Mouse (Mus musculus) midbrain, embryonic 11.5 days (tissue): ENCODE data around the gene Myh7. TPM values are rescaled to one million over a fixed set of nuclear protein-coding genes. Genes with fewer than 3 reads are reported as not detected.
"Not testable (repeated sequence)": the region's sequence is repeated elsewhere in the genome, so short reads cannot be mapped to it uniquely, and the experiment has no call there.

Experiments used
- ATAC-seq: fragments of 200-750 bp; cut with Nextera tagmentation; 2 replicates; pipeline ENCODE4 v1.8.0; 2017; ENCODE audit warnings: moderate TSS enrichment, moderate library complexity; ENCODE audit not compliant: low FRiP score
- DNase-seq: peaks from one replicate; pipeline ENCODE4 v3.0.0; 2015; ENCODE audit warnings: low spot score; ENCODE audit errors: missing footprints
- H3K27ac ChIP-seq: fragments of 300-500 bp; sonication (generic); 2 replicates; pipeline ENCODE4 v1.5.1; 2014; ENCODE audit warnings: low read depth, low read length
- H3K27me3 ChIP-seq: fragments of 300-500 bp; sonication (generic); 2 replicates; pipeline ENCODE4 v1.6.1; 2014; ENCODE audit warnings: mild to moderate bottlenecking, low read length, moderate library complexity, mixed read lengths; ENCODE audit not compliant: control insufficient read depth, insufficient read depth
- H3K36me3 ChIP-seq: fragments of 300-500 bp; sonication (generic); 2 replicates; pipeline ENCODE4 v1.6.1; 2014; ENCODE audit warnings: mild to moderate bottlenecking, low read length, moderate library complexity, mixed read lengths; ENCODE audit not compliant: control insufficient read depth, insufficient read depth
- H3K4me1 ChIP-seq: fragments of 300-500 bp; sonication (generic); 2 replicates; pipeline ENCODE4 v1.6.1; 2014; ENCODE audit warnings: low read length; ENCODE audit not compliant: control insufficient read depth, insufficient read depth
- H3K4me2 ChIP-seq: fragments of 300-500 bp; sonication (generic); 2 replicates; pipeline ENCODE4 v1.6.1; 2014; ENCODE audit warnings: mild to moderate bottlenecking, moderate library complexity
- H3K4me3 ChIP-seq: fragments of 300-500 bp; sonication (generic); 2 replicates; pipeline ENCODE4 v1.5.1; 2014; ENCODE audit warnings: low read depth, low read length
- H3K9ac ChIP-seq: fragments of 300-500 bp; sonication (generic); 2 replicates; pipeline ENCODE4 v1.6.1; 2014; ENCODE audit warnings: low read length
- H3K9me3 ChIP-seq: fragments of 300-500 bp; sonication (generic); 2 replicates; pipeline ENCODE4 v1.6.1; 2016; ENCODE audit warnings: low read length; ENCODE audit not compliant: control insufficient read depth
- WGBS: fragments of 180-500 bp; shearing (Covaris S2); extraction: QIAGEN DNeasy Blood & Tissue Kit; methylation state at CpG from one replicate; pipeline ENCODE4 v1.1.7; 2014; 5-methylcytosine and 5-hydroxymethylcytosine counted together
- polyA plus RNA-seq: library from polyadenylated mRNA; unstranded; fragments of >200 nt; fragmentation: Nextera tagmentation; extraction: Ambion mirVana; gene quantifications from 2 replicates; pipeline ENCODE4 v1.2.1, GENCODE M21; 2014

Gene Myh7
- polyA plus RNA-seq, 1 experiment from 2014 or later: 1.1 TPM

DNA sequence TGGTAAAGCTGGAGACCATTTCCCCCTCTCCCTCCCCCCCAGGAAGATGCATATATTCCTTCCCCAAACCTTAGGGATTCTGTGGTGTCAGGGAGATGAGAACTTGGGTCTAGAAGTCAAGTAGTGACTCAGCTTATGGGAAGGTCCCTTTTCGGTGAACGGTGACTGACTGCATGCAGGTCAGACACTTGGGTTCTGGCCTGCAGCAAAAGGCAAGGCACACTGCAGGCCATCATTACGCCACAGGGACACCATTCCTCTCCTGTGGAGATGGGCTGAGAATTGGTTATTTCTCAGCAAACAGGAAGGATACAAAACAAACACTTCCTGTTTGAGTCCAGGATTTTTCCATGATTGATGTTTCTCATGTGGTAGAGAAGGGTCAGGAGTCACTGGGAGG is 35.2 kb downstream of the Myh7 start:
- H3K9me3 ChIP-seq: no peaks in the 10 kb centered on the region
- H3K4me2 ChIP-seq: no peak overlapping the region
- H3K4me3 ChIP-seq: no peak overlapping the region
- no peak overlapping the region for H3K27ac ChIP-seq
- no peak overlapping the region for H3K9ac ChIP-seq
- H3K36me3 ChIP-seq: no peaks in the 10 kb centered on the region
- H3K4me1 ChIP-seq: no peaks in the 10 kb centered on the region
- ATAC-seq (no peak), DNase-seq (no peak)
- no peaks in the 10 kb centered on the region for H3K27me3 ChIP-seq
- 98% methylated on average over 3 of the region's 3 CpGs for WGBS

- WGBS: 88% methylated on average over 4 of the region's 4 CpGs
- Histone ChIP-seq H3K4me2 (no peak overlapping the region), H3K36me3 (no peaks in the 10 kb centered on the region), H3K9me3 (no peaks in the 10 kb centered on the region), H3K4me3 (no peak overlapping the region), H3K9ac (no peak overlapping the region), H3K4me1 (no peaks in the 10 kb centered on the region), H3K27me3 (no peaks in the 10 kb centered on the region), H3K27ac (no peak overlapping the region)
- DNase-seq (no peak), ATAC-seq (no peak)
These were observed 35.9 kb downstream of the Myh7 start for GRCm38 (mm10) chr14:54958503-54958902.

DNA sequence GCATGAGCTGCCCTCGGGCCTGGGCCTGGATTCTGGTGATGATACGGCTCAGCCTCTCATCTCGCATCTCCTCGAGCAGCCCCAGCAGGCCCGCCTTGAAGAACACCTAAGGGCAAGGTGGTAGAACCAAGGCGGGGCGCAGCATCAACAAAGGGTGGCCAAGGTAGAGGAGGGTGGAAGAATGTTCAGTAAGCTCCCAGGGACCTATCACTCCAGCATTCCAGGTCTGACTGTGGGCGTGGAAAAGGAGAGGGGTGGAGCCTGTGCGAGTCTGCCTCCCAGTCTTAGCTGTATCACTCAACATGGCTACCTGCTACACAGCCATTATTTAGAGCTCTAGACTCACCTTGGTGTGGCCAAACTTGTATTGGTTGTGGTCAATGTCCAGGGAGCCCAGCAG is 37.9 kb downstream of the Myh7 start:
- ATAC-seq (no peak), DNase-seq (no peak)
- H3K36me3 ChIP-seq: no peaks in the 10 kb centered on the region
- no peak overlapping the region for H3K4me3 ChIP-seq
- no peak overlapping the region for H3K27ac ChIP-seq
- no peaks in the 10 kb centered on the region for H3K9me3 ChIP-seq
- no peak overlapping the region for H3K4me2 ChIP-seq
- 78% methylated on average over 9 of the region's 9 CpGs for WGBS
- no peak overlapping the region for H3K9ac ChIP-seq
- no peaks in the 10 kb centered on the region for H3K4me1 ChIP-seq
- H3K27me3 ChIP-seq: no peaks in the 10 kb centered on the region

DNA sequence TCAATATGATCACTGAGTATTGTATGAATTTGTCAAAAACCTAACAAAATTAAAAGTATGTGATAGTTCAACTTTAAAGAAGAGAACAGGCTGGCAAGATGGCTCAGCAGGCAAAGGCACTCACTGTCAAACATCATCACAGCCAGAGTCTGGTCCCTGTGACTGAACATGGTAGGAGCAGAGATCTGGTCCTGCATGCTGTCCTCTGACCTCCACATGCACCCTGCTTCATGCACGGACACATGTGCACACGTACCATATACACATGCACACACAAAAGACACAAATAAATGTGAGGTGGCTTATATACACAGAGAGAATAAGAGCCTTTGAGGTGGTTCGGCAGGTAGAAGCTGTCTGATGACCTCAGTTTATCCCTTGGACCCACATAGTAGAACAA is 38.9 kb downstream of the Myh7 start:
- H3K9me3 ChIP-seq: no peaks in the 10 kb centered on the region
- DNase-seq (no peak), ATAC-seq (no peak)
- H3K4me2 ChIP-seq: no peak overlapping the region
- no peak overlapping the region for H3K4me3 ChIP-seq
- H3K36me3 ChIP-seq: no peaks in the 10 kb centered on the region
- no peak overlapping the region for H3K9ac ChIP-seq
- H3K27ac ChIP-seq: no peak overlapping the region
- 93% methylated on average over 3 of the region's 3 CpGs for WGBS
- H3K27me3 ChIP-seq: no peaks in the 10 kb centered on the region
- no peaks in the 10 kb centered on the region for H3K4me1 ChIP-seq

- Histone ChIP-seq H3K4me1 (no peaks in the 10 kb centered on the region), H3K27me3 (no peaks in the 10 kb centered on the region), H3K9me3 (no peaks in the 10 kb centered on the region), H3K4me2 (no peak overlapping the region), H3K4me3 (no peak overlapping the region), H3K36me3 (no peaks in the 10 kb centered on the region), H3K9ac (no peak overlapping the region), H3K27ac (no peak overlapping the region)
- ATAC-seq (no peak), DNase-seq (no peak)
- WGBS: 77% methylated on average over 3 of the region's 3 CpGs
These were observed 40.0 kb downstream of the Myh7 start for GRCm38 (mm10) chr14:54954474-54954873.

DNA sequence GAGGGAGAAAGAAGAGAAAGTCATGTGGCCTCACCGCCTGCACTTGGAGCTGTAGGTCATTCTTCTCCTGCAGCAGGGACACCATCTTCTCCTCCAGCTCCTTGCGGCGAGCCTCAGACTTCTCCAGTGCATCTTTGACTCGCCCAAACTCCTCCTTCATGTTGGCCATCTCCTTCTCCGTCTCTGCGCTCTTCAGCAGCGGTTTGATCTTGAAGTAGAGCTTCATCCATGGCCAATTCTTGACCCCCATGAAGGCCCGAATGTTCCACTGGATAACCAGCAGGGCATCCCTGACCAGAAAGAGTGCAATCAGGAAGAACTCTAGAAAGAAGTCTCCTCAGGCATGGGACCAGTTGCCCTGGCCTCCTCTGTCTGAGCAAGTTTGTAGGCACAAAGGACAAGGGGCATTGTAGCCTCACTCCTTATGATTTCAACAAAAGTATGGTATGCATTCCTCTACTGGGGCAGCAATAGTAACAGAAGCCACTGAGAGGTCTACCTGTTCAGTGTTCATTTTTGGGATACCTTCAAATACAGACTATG is 40.7 kb downstream of the Myh7 start:
- Histone ChIP-seq H3K9ac (no peak overlapping the region), H3K4me1 (no peaks in the 10 kb centered on the region), H3K36me3 (no peaks in the 10 kb centered on the region), H3K27ac (no peak overlapping the region), H3K4me3 (no peak overlapping the region), H3K27me3 (no peaks in the 10 kb centered on the region), H3K9me3 (no peaks in the 10 kb centered on the region), H3K4me2 (no peak overlapping the region)
- WGBS: 92% methylated on average over 8 of the region's 8 CpGs
- DNase-seq (no peak), ATAC-seq (no peak)

GRCm38 (mm10) chr14:54951587-54951986 is 42.8 kb downstream of the Myh7 start:
- ATAC-seq (no peak), DNase-seq (no peak)
- H3K4me1 ChIP-seq: no peaks in the 10 kb centered on the region
- H3K4me2 ChIP-seq: no peak overlapping the region
- H3K9me3 ChIP-seq: no peaks in the 10 kb centered on the region
- H3K27ac ChIP-seq: no peak overlapping the region
- no peaks in the 10 kb centered on the region for H3K36me3 ChIP-seq
- WGBS: 86% methylated on average over 6 of the region's 6 CpGs
- no peak overlapping the region for H3K9ac ChIP-seq
- H3K4me3 ChIP-seq: no peak overlapping the region
- H3K27me3 ChIP-seq: no peaks in the 10 kb centered on the region

DNA sequence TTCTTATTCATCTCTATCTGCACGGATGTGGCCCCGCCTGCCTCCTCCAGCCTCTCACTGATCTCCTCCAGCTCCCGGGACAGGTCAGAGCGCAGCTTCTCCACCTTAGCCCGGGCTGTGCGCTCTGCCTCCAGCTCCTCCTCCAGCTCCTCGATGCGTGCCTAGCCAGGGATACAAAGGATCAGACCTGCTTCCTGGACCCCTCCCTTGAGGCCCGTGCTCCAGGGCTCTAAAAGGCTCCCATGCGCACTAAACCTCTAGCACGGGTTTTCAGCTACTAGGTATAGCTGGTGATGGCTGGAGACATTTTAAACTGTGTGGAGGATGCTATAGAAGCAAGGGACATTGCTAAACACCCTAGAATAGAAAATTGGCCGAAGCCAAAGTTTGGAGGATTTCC is 43.9 kb downstream of the Myh7 start:
- Histone ChIP-seq H3K4me2 (no peak overlapping the region), H3K36me3 (no peaks in the 10 kb centered on the region), H3K4me3 (no peak overlapping the region), H3K9ac (no peak overlapping the region), H3K9me3 (no peaks in the 10 kb centered on the region), H3K27ac (no peak overlapping the region), H3K27me3 (no peaks in the 10 kb centered on the region), H3K4me1 (no peaks in the 10 kb centered on the region)
- no peak for ATAC-seq
- DNase-seq: no peak
- WGBS: 65% methylated on average over 12 of the region's 12 CpGs

- Histone ChIP-seq H3K9me3 (no peaks in the 10 kb centered on the region), H3K9ac (no peak overlapping the region), H3K4me3 (no peak overlapping the region), H3K27ac (no peak overlapping the region), H3K4me1 (no peaks in the 10 kb centered on the region), H3K27me3 (no peaks in the 10 kb centered on the region), H3K4me2 (no peak overlapping the region), H3K36me3 (no peaks in the 10 kb centered on the region)
- ATAC-seq: no peak
- WGBS: 87% methylated on average over 9 of the region's 9 CpGs
- DNase-seq: no peak
These were observed 45.6 kb downstream of the Myh7 start for GRCm38 (mm10) chr14:54948781-54949180.

- DNase-seq, ATAC-seq, H3K4me1 ChIP-seq, H3K27me3 ChIP-seq, H3K4me3 ChIP-seq, H3K36me3 ChIP-seq, H3K27ac ChIP-seq, H3K9ac ChIP-seq, H3K9me3 ChIP-seq, H3K4me2 ChIP-seq: not testable (repeated sequence)
- 82% methylated on average over 9 of the region's 11 CpGs for WGBS
These were observed 47.4 kb downstream of the Myh7 start for GRCm38 (mm10) chr14:54947008-54947407.
